Mouse (Mus musculus): ENCODE data around the gene BC024063. TPM values are rescaled to one million over a fixed set of nuclear protein-coding genes. Genes with fewer than 3 reads are reported as not detected.
"Not testable (repeated sequence)": the region's sequence is repeated elsewhere in the genome, so short reads cannot be mapped to it uniquely, and the experiment has no call there.

The BC024063 gene
- 6.7 and 7.3 TPM in 2 replicates for polyA plus RNA-seq (2015; fragmentation: Nextera tagmentation; extraction: Ambion mirVana)

GRCm38 (mm10) chr10:82082728-82083621 is at the start of gene BC024063:
Gene BC024063 (plus strand): TSS chr10:82083353.
- peak; percentile 90 for ATAC-seq (ENCODE audit: insufficient number of reproducible peaks, insufficient read depth, low FRiP score, low TSS enrichment, low read depth)
- WGBS = 19% methylated on average over 42 of the region's 42 CpGs
- Histone ChIP-seq H3K4me2 (peak within 1 kb of the TSS; percentile 52), H3K27ac (peak within 1 kb of the TSS; percentile 87), H3K4me3 (peak within 1 kb of the TSS; percentile 53), H3K9ac (peak within 1 kb of the TSS; percentile 75), H3K36me3 (peaks cover 13% of the 10 kb centered on the region)
- H3K4me1 ChIP-seq, H3K27me3 ChIP-seq, H3K9me3 ChIP-seq: not testable (repeated sequence)

GRCm38 (mm10) chr10:82042191-82042590 is 41.0 kb upstream of the BC024063 start:
- Histone ChIP-seq H3K4me1 (no peaks in the 10 kb centered on the region), H3K4me2 (no peak overlapping the region), H3K9me3 (peaks cover 21% of the 10 kb centered on the region), H3K27ac (no peak overlapping the region), H3K4me3 (no peak overlapping the region), H3K36me3 (no peaks in the 10 kb centered on the region), H3K9ac (no peak overlapping the region), H3K27me3 (no peaks in the 10 kb centered on the region)
- ATAC-seq (ENCODE audit: insufficient number of reproducible peaks, insufficient read depth, low FRiP score, low TSS enrichment, low read depth) = no peak
- 72% methylated on average over 2 of the region's 2 CpGs for WGBS

- Histone ChIP-seq H3K27me3 (no peaks in the 10 kb centered on the region), H3K36me3 (peaks cover 21% of the 10 kb centered on the region), H3K9ac (no peak overlapping the region), H3K4me3 (no peak overlapping the region), H3K4me2 (no peak overlapping the region), H3K9me3 (peaks cover 47% of the 10 kb centered on the region), H3K27ac (no peak overlapping the region), H3K4me1 (peaks cover 4% of the 10 kb centered on the region; the same call in 1 of the 2 replicates)
- WGBS = 90% methylated on average over 3 of the region's 3 CpGs
- ATAC-seq (ENCODE audit: insufficient number of reproducible peaks, insufficient read depth, low FRiP score, low TSS enrichment, low read depth) = no peak
These were observed 36.5 kb upstream of the BC024063 start for GRCm38 (mm10) chr10:82046603-82047002.

GRCm38 (mm10) chr10:82047597-82048459 is 35.3 kb upstream of the BC024063 start, which contains the start of gene Zfp873:
Gene Zfp873 (plus strand): TSS chr10:82048123.
- H3K4me3 ChIP-seq = peak within 1 kb of the TSS; percentile 64
- ATAC-seq (ENCODE audit: insufficient number of reproducible peaks, insufficient read depth, low FRiP score, low TSS enrichment, low read depth) = peak; percentile 97
- H3K27me3 ChIP-seq = no peaks in the 10 kb centered on the region
- H3K36me3 ChIP-seq = peaks cover 33% of the 10 kb centered on the region
- H3K27ac ChIP-seq = peak within 1 kb of the TSS; percentile 95
- H3K4me1 ChIP-seq = peaks cover 4% of the 10 kb centered on the region; the same call in 1 of the 2 replicates
- 10% methylated on average over 35 of the region's 35 CpGs for WGBS
- peak within 1 kb of the TSS; percentile 89 for H3K9ac ChIP-seq
- H3K4me2 ChIP-seq = peak within 1 kb of the TSS; percentile 60
- H3K9me3 ChIP-seq = peaks cover 58% of the 10 kb centered on the region

- not testable (repeated sequence) for H3K27me3 ChIP-seq; H3K4me1 ChIP-seq; ATAC-seq (ENCODE audit: insufficient number of reproducible peaks, insufficient read depth, low FRiP score, low TSS enrichment, low read depth)
- peaks cover 39% of the 10 kb centered on the region for H3K36me3 ChIP-seq
- 27% methylated on average over 10 of the region's 10 CpGs for whole genome bisulfite sequencing
- H3K4me2 ChIP-seq = peak overlapping the region; percentile 60
- H3K9ac ChIP-seq = peak overlapping the region; percentile 89
- H3K9me3 ChIP-seq = peaks cover 59% of the 10 kb centered on the region
- H3K27ac ChIP-seq = peak overlapping the region; percentile 95; the same call in 1 of the 2 replicates
- H3K4me3 ChIP-seq = peak overlapping the region; percentile 64
These were observed 34.7 kb upstream of the BC024063 start for GRCm38 (mm10) chr10:82048460-82048804.

- 23% methylated on average over 14 of the region's 14 CpGs for WGBS
- not testable (repeated sequence) for H3K27ac ChIP-seq; H3K27me3 ChIP-seq; H3K9me3 ChIP-seq; H3K4me1 ChIP-seq; ATAC-seq (ENCODE audit: insufficient number of reproducible peaks, insufficient read depth, low FRiP score, low TSS enrichment, low read depth)
- Histone ChIP-seq H3K4me2 (peak overlapping the region; percentile 52), H3K4me3 (peak overlapping the region; percentile 53), H3K36me3 (peaks cover 14% of the 10 kb centered on the region), H3K9ac (peak overlapping the region; percentile 75)
These were observed 444 bp downstream of the BC024063 start for GRCm38 (mm10) chr10:82083622-82083971.

GRCm38 (mm10) chr10:82117206-82117605 is 34.1 kb downstream of the BC024063 start:
- ATAC-seq (ENCODE audit: insufficient number of reproducible peaks, insufficient read depth, low FRiP score, low TSS enrichment, low read depth) = no peak
- Histone ChIP-seq H3K4me2 (no peak overlapping the region), H3K9me3 (peaks cover 60% of the 10 kb centered on the region), H3K9ac (no peak overlapping the region), H3K4me1 (no peaks in the 10 kb centered on the region), H3K36me3 (peaks cover 4% of the 10 kb centered on the region; the same call in 1 of the 2 replicates), H3K27me3 (no peaks in the 10 kb centered on the region), H3K4me3 (no peak overlapping the region), H3K27ac (no peak overlapping the region)
- 75% methylated on average over 3 of the region's 3 CpGs for WGBS

DNA sequence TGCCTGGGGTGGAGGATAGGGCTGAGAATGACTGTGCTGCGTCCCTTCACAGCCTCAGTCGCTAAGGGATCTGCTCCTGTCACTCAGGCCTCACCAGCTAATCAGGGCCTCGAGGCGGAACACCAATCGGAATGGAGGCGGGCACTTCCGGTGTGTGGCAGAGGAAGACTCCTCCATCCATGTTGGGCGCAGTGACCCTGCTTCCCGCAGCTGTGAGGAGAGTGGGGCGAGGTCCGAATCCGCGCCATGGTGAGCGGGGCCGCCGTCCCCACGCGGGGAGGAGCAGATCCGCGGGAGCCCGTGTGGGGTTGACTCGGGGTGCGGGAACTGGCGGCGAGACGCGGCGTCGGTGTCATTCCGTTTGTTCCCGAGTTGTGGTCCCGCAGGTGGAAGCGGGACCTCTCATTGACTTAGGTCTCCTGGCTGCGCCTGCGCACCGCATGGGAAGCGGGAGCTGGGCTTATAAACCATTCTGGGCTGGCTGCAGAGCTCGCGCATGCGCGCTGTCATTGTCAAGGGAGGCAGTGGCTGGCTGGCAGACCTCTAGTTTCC is 44.8 kb downstream of the BC024063 start, which contains the start of gene AU041133:
AU041133 (plus strand) TSS at position 164 of the 552 bp plus-strand sequence.
- peak within 1 kb of the TSS; percentile 63 for H3K4me2 ChIP-seq
- H3K9ac ChIP-seq = peak within 1 kb of the TSS; percentile 79
- peaks cover 23% of the 10 kb centered on the region for H3K36me3 ChIP-seq
- peak; percentile 98 for ATAC-seq (ENCODE audit: insufficient number of reproducible peaks, insufficient read depth, low FRiP score, low TSS enrichment, low read depth)
- peaks cover 40% of the 10 kb centered on the region for H3K9me3 ChIP-seq
- 4% methylated on average over 41 of the region's 41 CpGs for WGBS
- H3K4me1 ChIP-seq = peaks cover 3% of the 10 kb centered on the region; the same call in 1 of the 2 replicates
- H3K4me3 ChIP-seq = peak within 1 kb of the TSS; percentile 75
- H3K27me3 ChIP-seq = no peaks in the 10 kb centered on the region
- peak within 1 kb of the TSS; percentile 83 for H3K27ac ChIP-seq

GRCm38 (mm10) chr10:82145282-82145681 is 62.1 kb downstream of the BC024063 start:
- peaks cover 51% of the 10 kb centered on the region for H3K9me3 ChIP-seq
- H3K27ac ChIP-seq = no peak overlapping the region

GRCm38 (mm10) chr10:82147571-82147970 is 64.4 kb downstream of the BC024063 start:
- H3K36me3 ChIP-seq = peaks cover 75% of the 10 kb centered on the region
- H3K27me3 ChIP-seq = no peaks in the 10 kb centered on the region
- no peak overlapping the region for H3K9ac ChIP-seq
- H3K4me2 ChIP-seq = no peak overlapping the region
- no peak overlapping the region for H3K27ac ChIP-seq
- ATAC-seq (ENCODE audit: insufficient number of reproducible peaks, insufficient read depth, low FRiP score, low TSS enrichment, low read depth) = no peak
- H3K9me3 ChIP-seq = peaks cover 70% of the 10 kb centered on the region
- H3K4me3 ChIP-seq = no peak overlapping the region
- WGBS = 78% methylated on average over 4 of the region's 4 CpGs
- H3K4me1 ChIP-seq = no peaks in the 10 kb centered on the region

More at GRCm38 (mm10) chr10:82145282-82145681, 62.1 kb downstream of the BC024063 start:
- Histone ChIP-seq H3K9ac (no peak overlapping the region), H3K36me3 (peaks cover 60% of the 10 kb centered on the region), H3K4me3 (no peak overlapping the region), H3K27me3 (no peaks in the 10 kb centered on the region), H3K4me1 (no peaks in the 10 kb centered on the region), H3K4me2 (no peak overlapping the region)
- ATAC-seq (ENCODE audit: insufficient number of reproducible peaks, insufficient read depth, low FRiP score, low TSS enrichment, low read depth) = no peak
- WGBS = 98% methylated on average over 1 of the region's 1 CpGs

Measured in embryonic facial prominence, embryonic 13.5 days (tissue).